Mouse (Mus musculus) myocyte (in vitro differentiated cells): ENCODE data around the gene Runx2. TPM values are rescaled to one million over a fixed set of nuclear protein-coding genes. Genes with fewer than 3 reads are reported as not detected.

Experiments
- H3K27me3 ChIP-seq: one replicate; pipeline ENCODE4 v1.6.1; 2011; ENCODE audit not compliant: control insufficient read depth, insufficient read depth, insufficient read length
- H3K36me3 ChIP-seq: one replicate; pipeline ENCODE4 v1.6.1; 2011; ENCODE audit not compliant: control insufficient read depth, insufficient read depth
- H3K4me2 ChIP-seq: one replicate; pipeline ENCODE4 v1.6.1; 2011; ENCODE audit warnings: low read depth, control low read depth
- H3K4me3 ChIP-seq: one replicate; pipeline ENCODE4 v1.5.1; 2011; ENCODE audit warnings: mild to moderate bottlenecking, control low read depth, moderate library complexity
- H3K79me2 ChIP-seq: one replicate; pipeline ENCODE4 v1.6.1; 2011; ENCODE audit not compliant: control insufficient read depth, insufficient read depth
- H3ac ChIP-seq: one replicate; pipeline ENCODE4 v1.6.1; 2011; ENCODE audit not compliant: control insufficient read depth, insufficient read length
- CEBPB ChIP-seq: IDR thresholded peaks from 2 replicates; pipeline ENCODE4 v1.6.1; 2011; ENCODE audit warnings: mild to moderate bottlenecking, moderate library complexity; ENCODE audit not compliant: poor library complexity, insufficient read depth, severe bottlenecking
- E2F4 ChIP-seq: IDR thresholded peaks from one replicate; pipeline ENCODE4 v1.6.1; 2011; ENCODE audit warnings: mild to moderate bottlenecking, control low read depth, moderate library complexity; ENCODE audit not compliant: insufficient read depth
- MAX ChIP-seq: IDR thresholded peaks from one replicate; pipeline ENCODE4 v1.6.1; 2011; ENCODE audit warnings: low read depth, mild to moderate bottlenecking, control low read depth
- MYOD1 ChIP-seq, 3 experiments: IDR thresholded peaks; one replicate each; pipeline ENCODE4 v1.6.1; 2011; ENCODE audit warnings: control low read depth in 2 of 3, low read depth in 2 of 3, mild to moderate bottlenecking in 2 of 3, moderate library complexity in 1 of 3; ENCODE audit not compliant: insufficient read length in 2 of 3, control insufficient read depth in 1 of 3
- MYOG ChIP-seq, 3 experiments: IDR thresholded peaks; one replicate each; pipeline ENCODE4 v1.6.1; 2011; ENCODE audit warnings: control low read depth in 2 of 3, low read depth in 2 of 3, mild to moderate bottlenecking in 2 of 3; ENCODE audit not compliant: insufficient read length in 2 of 3, control insufficient read depth in 1 of 3, insufficient read depth in 1 of 3
- POLR2A ChIP-seq: IDR thresholded peaks from one replicate; pipeline ENCODE4 v1.6.1; 2011; ENCODE audit warnings: low read depth, mild to moderate bottlenecking, control low read depth, moderate library complexity; ENCODE audit not compliant: insufficient read length
- POLR2AphosphoS2 ChIP-seq: IDR thresholded peaks from one replicate; pipeline ENCODE4 v1.6.1; 2011; ENCODE audit warnings: low read depth, control low read depth; ENCODE audit not compliant: insufficient read length
- REST ChIP-seq: IDR thresholded peaks from one replicate; pipeline ENCODE4 v1.6.1; 2011; ENCODE audit warnings: mild to moderate bottlenecking, control low read depth, moderate library complexity; ENCODE audit not compliant: insufficient read depth, insufficient read length
- SRF ChIP-seq: IDR thresholded peaks from one replicate; pipeline ENCODE4 v1.6.1; 2011; ENCODE audit warnings: low read depth; ENCODE audit not compliant: control insufficient read depth, insufficient read length
- TCF12 ChIP-seq: IDR thresholded peaks from one replicate; pipeline ENCODE4 v1.6.1; 2011; ENCODE audit warnings: mild to moderate bottlenecking, control low read depth; ENCODE audit not compliant: poor library complexity, insufficient read depth, severe bottlenecking
- TCF3 ChIP-seq: IDR thresholded peaks from one replicate; pipeline ENCODE4 v1.6.1; 2011; ENCODE audit warnings: low read depth, control low read depth; ENCODE audit not compliant: insufficient read length
- USF1 ChIP-seq: IDR thresholded peaks from one replicate; pipeline ENCODE4 v1.6.1; 2011; ENCODE audit warnings: low read depth, mild to moderate bottlenecking, control low read depth, moderate library complexity
- polyA plus RNA-seq: library from polyadenylated mRNA; unstranded; fragments of >200 nt; fragmentation: generic; extraction: Trizol; gene quantifications from one replicate; pipeline ENCODE4 v1.2.1, GENCODE M21; 2012; ENCODE audit warnings: missing spikeins

Gene Runx2
- polyA plus RNA-seq, 1 experiment: 6.7 TPM

DNA sequence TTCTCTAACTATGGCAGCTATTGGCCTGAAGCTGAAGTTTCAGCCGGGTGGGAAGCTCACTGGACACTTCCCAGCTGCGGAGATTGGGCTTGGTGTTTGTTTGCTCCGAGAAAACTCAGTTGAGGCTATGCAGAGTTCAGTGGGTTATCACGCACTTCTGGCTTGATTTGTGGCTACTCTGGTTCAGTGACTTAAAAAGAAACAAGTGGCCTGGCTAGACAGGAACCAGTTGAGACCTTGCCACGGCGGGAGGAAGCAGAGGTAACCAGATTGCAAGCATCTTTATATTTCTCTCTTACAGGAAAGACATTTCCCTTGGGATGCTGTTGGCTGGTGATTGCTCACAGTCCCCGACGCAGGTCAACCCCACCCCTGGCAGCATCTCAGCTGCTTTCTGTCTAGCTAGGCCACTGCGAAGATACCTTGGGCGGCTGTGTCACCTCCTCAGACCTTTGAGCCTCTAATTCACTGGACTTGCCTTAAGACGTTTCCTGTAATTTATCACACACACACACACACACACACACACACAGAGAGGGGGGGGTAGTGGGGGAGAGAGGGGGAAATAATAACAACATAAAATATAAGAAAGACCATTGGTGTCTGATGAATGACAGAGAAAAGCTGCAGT lies 324.3 kb downstream of the Runx2 start:
- TF ChIP-seq USF1: no peak
- TF ChIP-seq TCF3: no peak
- no peak for TF ChIP-seq E2F4
- TF ChIP-seq MAX: no peak
- TF ChIP-seq POLR2A: no peak
- no peak for TF ChIP-seq REST
- TF ChIP-seq CEBPB: no peak
- no peak for TF ChIP-seq MYOG (IDR thresholded peaks at IDR 0.05; ENCODE audit: control insufficient read depth in 1 of 3, insufficient read depth in 1 of 3, insufficient read length in 2 of 3, low read depth in 2 of 3)
- no peak for TF ChIP-seq MYOD1 (IDR thresholded peaks at IDR 0.05; ENCODE audit: control insufficient read depth in 1 of 3, insufficient read length in 2 of 3, low read depth in 2 of 3)
- no peak for TF ChIP-seq POLR2AphosphoS2
- TF ChIP-seq TCF12: no peak
- TF ChIP-seq SRF: no peak
- no peaks in the 10 kb centered on the region for H3K36me3 ChIP-seq
- H3ac ChIP-seq: no peak overlapping the region
- no peaks in the 10 kb centered on the region for H3K27me3 ChIP-seq
- no peak overlapping the region for H3K4me2 ChIP-seq
- H3K79me2 ChIP-seq: no peaks in the 10 kb centered on the region
- H3K4me3 ChIP-seq: no peak overlapping the region

DNA sequence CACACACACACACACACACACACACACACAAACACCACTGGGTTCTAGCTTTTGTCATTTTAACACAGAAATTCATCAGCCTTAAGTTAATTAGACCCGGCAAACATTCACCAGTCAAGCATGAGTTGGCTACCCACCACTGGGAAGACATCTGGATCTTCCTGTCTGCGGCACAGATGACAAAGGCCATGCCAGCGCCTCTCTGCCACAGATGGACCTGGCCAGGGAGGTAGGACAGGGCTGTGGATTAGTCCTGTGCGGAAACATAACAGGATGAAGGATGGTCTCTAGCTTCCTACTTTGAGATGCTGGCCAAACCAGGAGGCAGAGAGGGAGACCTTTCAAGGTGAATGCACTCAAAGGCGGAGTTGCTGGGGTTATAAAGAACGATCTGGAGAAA lies 325.3 kb downstream of the Runx2 start:
- no peak for TF ChIP-seq MAX
- no peak for TF ChIP-seq SRF
- no peak for TF ChIP-seq MYOG (IDR thresholded peaks at IDR 0.05; ENCODE audit: control insufficient read depth in 1 of 3, insufficient read depth in 1 of 3, insufficient read length in 2 of 3, low read depth in 2 of 3)
- no peak for TF ChIP-seq REST
- no peak for TF ChIP-seq POLR2A
- no peak for TF ChIP-seq E2F4
- no peak for TF ChIP-seq TCF12
- no peak for TF ChIP-seq MYOD1 (IDR thresholded peaks at IDR 0.05; ENCODE audit: control insufficient read depth in 1 of 3, insufficient read length in 2 of 3, low read depth in 2 of 3)
- TF ChIP-seq CEBPB: no peak
- no peak for TF ChIP-seq POLR2AphosphoS2
- no peak for TF ChIP-seq USF1
- TF ChIP-seq TCF3: no peak

DNA sequence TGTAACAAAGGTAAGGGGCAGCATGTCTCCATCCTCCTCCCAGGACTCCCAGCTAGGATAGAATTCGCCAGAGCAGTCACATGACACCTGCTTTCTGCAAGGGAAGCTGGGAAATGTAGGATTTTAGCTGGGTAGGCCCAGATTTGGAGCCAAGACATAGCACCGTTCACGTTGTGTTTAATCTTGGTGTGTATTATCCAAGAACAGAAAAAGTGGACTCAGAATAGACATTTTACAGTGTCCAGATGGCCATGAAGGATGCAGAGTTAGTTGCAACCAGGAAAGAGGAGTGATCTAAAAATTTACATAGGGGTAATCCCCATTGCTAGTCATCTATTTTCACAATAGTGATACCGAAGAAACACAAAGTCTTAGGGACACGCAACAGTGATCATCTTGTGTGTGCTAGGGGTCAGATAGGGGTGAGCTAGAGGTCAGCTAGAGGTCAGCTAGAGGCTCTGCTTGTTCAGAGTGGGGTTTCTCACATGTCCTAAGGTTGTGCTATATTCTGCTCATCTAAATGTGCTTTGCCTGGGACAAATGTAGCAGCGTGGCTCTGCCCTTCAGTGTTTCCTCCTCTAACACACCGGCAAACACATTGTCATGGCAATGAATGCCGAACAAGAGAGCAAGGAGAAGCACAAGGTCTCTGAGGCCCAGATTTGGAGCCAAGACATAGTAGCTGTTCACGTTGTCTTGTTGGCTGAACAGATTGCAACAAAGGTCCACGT lies 326.9 kb downstream of the Runx2 start:
- Histone ChIP-seq H3K4me3 (no peak overlapping the region), H3K4me2 (no peak overlapping the region), H3ac (no peak overlapping the region), H3K27me3 (no peaks in the 10 kb centered on the region), H3K36me3 (no peaks in the 10 kb centered on the region), H3K79me2 (no peaks in the 10 kb centered on the region)
- peak; percentile 36 for TF ChIP-seq USF1
- no peak for TF ChIP-seq SRF

More for the DNA sequence above, 325.3 kb downstream of the Runx2 start:
- Histone ChIP-seq H3K4me2 (no peak overlapping the region), H3K36me3 (no peaks in the 10 kb centered on the region), H3K4me3 (no peak overlapping the region), H3K79me2 (no peaks in the 10 kb centered on the region), H3K27me3 (no peaks in the 10 kb centered on the region), H3ac (no peak overlapping the region)

DNA sequence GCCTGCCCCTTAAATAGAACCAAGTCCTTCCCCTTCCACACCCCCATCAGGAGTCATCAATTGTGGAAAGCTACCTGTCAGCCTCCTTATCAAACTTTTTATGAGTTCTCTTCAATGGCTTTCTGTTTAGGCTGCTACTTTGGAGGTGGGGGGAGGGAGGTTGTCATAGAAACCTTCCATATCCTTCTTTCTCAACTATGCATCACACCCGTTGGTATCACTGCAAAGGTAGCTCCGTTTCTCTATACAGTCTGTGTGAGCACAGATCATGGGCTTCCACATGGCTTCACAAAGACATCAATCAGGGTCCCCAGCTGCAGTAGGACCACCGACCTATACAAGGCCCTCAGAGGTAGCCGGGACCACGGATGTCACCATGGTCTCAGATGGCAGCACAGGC lies 329.3 kb downstream of the Runx2 start:
- Histone ChIP-seq H3K27me3 (no peaks in the 10 kb centered on the region), H3K79me2 (no peaks in the 10 kb centered on the region), H3K36me3 (no peaks in the 10 kb centered on the region), H3K4me3 (no peak overlapping the region), H3ac (no peak overlapping the region), H3K4me2 (no peak overlapping the region)
- no peak for TF ChIP-seq REST
- no peak for TF ChIP-seq MAX
- TF ChIP-seq POLR2AphosphoS2: no peak
- no peak for TF ChIP-seq MYOG (IDR thresholded peaks at IDR 0.05; ENCODE audit: control insufficient read depth in 1 of 3, insufficient read depth in 1 of 3, insufficient read length in 2 of 3, low read depth in 2 of 3)
- no peak for TF ChIP-seq USF1

DNA sequence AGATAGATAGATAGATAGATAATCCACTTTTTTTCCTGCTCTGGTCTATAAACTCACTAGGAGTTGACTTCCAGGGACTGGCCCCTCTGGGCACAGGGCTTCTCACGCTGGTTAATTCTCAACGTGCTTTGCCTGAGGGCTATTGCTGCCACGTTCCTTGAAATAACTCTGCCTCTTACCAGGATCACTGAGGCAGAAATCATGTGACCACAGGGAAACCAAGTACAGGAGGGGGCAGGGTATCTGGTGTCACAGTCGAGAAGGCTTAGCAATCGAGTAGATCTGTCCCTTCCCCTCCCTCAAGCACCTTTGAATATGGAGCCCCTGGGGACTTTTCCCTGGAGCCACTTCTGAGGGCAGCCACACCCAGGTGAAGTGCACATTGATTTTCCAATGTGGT lies 334.7 kb downstream of the Runx2 start:
- no peaks in the 10 kb centered on the region for H3K36me3 ChIP-seq
- H3K79me2 ChIP-seq: no peaks in the 10 kb centered on the region
- TF ChIP-seq POLR2A (no peak), E2F4 (no peak), MYOD1 (IDR thresholded peaks at IDR 0.05; ENCODE audit: control insufficient read depth in 1 of 3, insufficient read length in 2 of 3, low read depth in 2 of 3) (no peak), SRF (no peak), MYOG (IDR thresholded peaks at IDR 0.05; ENCODE audit: control insufficient read depth in 1 of 3, insufficient read depth in 1 of 3, insufficient read length in 2 of 3, low read depth in 2 of 3) (no peak), CEBPB (no peak), MAX (no peak), REST (no peak), POLR2AphosphoS2 (no peak), TCF12 (no peak), USF1 (no peak), TCF3 (no peak)
- no peak overlapping the region for H3ac ChIP-seq
- H3K4me2 ChIP-seq: no peak overlapping the region
- no peaks in the 10 kb centered on the region for H3K27me3 ChIP-seq
- H3K4me3 ChIP-seq: no peak overlapping the region
